Mouse (Mus musculus) hindbrain, embryonic 13.5 days (tissue): Measurements from ENCODE around the gene Adgrb3. TPM values are rescaled to one million over a fixed set of nuclear protein-coding genes. Genes with fewer than 3 reads are reported as not detected.
"Not testable (repeated sequence)": the region's sequence is repeated elsewhere in the genome, so short reads cannot be mapped to it uniquely, and the experiment has no call there.

Source experiments
- ATAC-seq: fragments of 200-750 bp; cut with Nextera tagmentation; 2 replicates; pipeline ENCODE4 v1.8.0; 2017; ENCODE audit warnings: moderate TSS enrichment; ENCODE audit not compliant: low FRiP score
- H3K27ac ChIP-seq: fragments of 300-500 bp; sonication (generic); 2 replicates; pipeline ENCODE4 v1.5.1; 2015; ENCODE audit warnings: inconsistent platforms, mild to moderate bottlenecking, moderate library complexity
- H3K27me3 ChIP-seq: fragments of 300-500 bp; sonication (generic); 2 replicates; pipeline ENCODE4 v1.6.1; 2015; ENCODE audit warnings: mild to moderate bottlenecking, inconsistent platforms
- H3K36me3 ChIP-seq: fragments of 300-500 bp; sonication (generic); 2 replicates; pipeline ENCODE4 v1.6.1; 2015; ENCODE audit warnings: mild to moderate bottlenecking, inconsistent platforms
- H3K4me1 ChIP-seq: fragments of 300-500 bp; sonication (generic); replicated peaks from 2 replicates; pipeline ENCODE4 v1.6.1; 2015; ENCODE audit warnings: inconsistent platforms
- H3K4me2 ChIP-seq: fragments of 300-500 bp; sonication (generic); 2 replicates; pipeline ENCODE4 v1.6.1; 2015; ENCODE audit warnings: inconsistent platforms, mild to moderate bottlenecking, moderate library complexity
- H3K4me3 ChIP-seq: fragments of 300-500 bp; sonication (generic); 2 replicates; pipeline ENCODE4 v1.5.1; 2015; ENCODE audit warnings: mild to moderate bottlenecking, inconsistent platforms
- H3K9ac ChIP-seq: fragments of 300-500 bp; sonication (generic); 2 replicates; pipeline ENCODE4 v1.6.1; 2015; ENCODE audit warnings: mild to moderate bottlenecking, inconsistent platforms
- H3K9me3 ChIP-seq: fragments of 300-500 bp; sonication (generic); 2 replicates; pipeline ENCODE4 v1.6.1; 2016; ENCODE audit warnings: inconsistent platforms
- WGBS: fragments of 180-500 bp; shearing (Covaris S2); methylation state at CpG from one replicate; pipeline ENCODE4 v1.1.7; 2015; 5-methylcytosine and 5-hydroxymethylcytosine counted together
- polyA plus RNA-seq: library from polyadenylated mRNA; unstranded; fragments of >200 nt; fragmentation: Nextera tagmentation; extraction: Ambion mirVana; gene quantifications from 2 replicates; pipeline ENCODE4 v1.2.1, GENCODE M21; 2015

Adgrb3 gene
- polyA plus RNA-seq, 1 experiment from 2014 or later: 41.2 TPM

DNA sequence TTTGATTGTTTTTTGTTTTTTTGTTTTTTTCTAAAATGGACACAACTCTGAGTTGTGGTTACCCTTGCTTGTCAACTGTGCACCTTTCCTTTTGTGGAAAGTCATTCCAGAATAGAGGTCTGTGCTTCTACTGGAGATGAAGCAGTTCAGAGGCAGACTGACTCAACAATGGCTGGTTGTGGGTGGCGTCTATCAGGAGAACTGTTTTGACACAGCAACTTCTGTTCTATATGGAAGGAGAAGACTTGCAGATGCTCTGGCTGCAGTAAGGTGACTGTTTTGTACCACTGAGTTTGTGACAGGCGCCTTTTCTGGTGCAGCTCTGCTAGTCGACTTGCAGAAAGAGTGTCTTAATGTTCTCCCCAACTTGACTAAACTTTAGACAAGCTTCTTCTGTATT is 768.6 kb downstream of the Adgrb3 start:
- H3K4me2 ChIP-seq: no peak overlapping the region
- no peaks in the 10 kb centered on the region for H3K4me1 ChIP-seq
- whole genome bisulfite sequencing: 95% methylated on average over 3 of the region's 3 CpGs
- no peaks in the 10 kb centered on the region for H3K27me3 ChIP-seq
- H3K4me3 ChIP-seq: no peak overlapping the region
- ATAC-seq: no peak
- H3K36me3 ChIP-seq: no peaks in the 10 kb centered on the region
- H3K9me3 ChIP-seq: no peaks in the 10 kb centered on the region
- no peak overlapping the region for H3K27ac ChIP-seq
- no peak overlapping the region for H3K9ac ChIP-seq

GRCm38 (mm10) chr1:25060191-25060590 is 769.3 kb downstream of the Adgrb3 start:
- Histone ChIP-seq H3K4me3 (no peak overlapping the region), H3K36me3 (no peaks in the 10 kb centered on the region), H3K9me3 (no peaks in the 10 kb centered on the region), H3K9ac (no peak overlapping the region), H3K4me1 (no peaks in the 10 kb centered on the region), H3K27me3 (no peaks in the 10 kb centered on the region), H3K27ac (no peak overlapping the region), H3K4me2 (no peak overlapping the region)
- 92% methylated on average over 6 of the region's 6 CpGs for WGBS
- ATAC-seq: no peak

GRCm38 (mm10) chr1:25057656-25058055 is 771.9 kb downstream of the Adgrb3 start:
- Histone ChIP-seq H3K9ac (no peak overlapping the region), H3K9me3 (no peaks in the 10 kb centered on the region), H3K4me3 (no peak overlapping the region), H3K27me3 (no peaks in the 10 kb centered on the region), H3K4me1 (no peaks in the 10 kb centered on the region), H3K27ac (no peak overlapping the region), H3K36me3 (no peaks in the 10 kb centered on the region), H3K4me2 (no peak overlapping the region)
- ATAC-seq: no peak
- WGBS: 80% methylated on average over 2 of the region's 2 CpGs

GRCm38 (mm10) chr1:25057212-25057611 is 772.3 kb downstream of the Adgrb3 start:
- Histone ChIP-seq H3K27me3 (no peaks in the 10 kb centered on the region), H3K36me3 (no peaks in the 10 kb centered on the region), H3K4me2 (no peak overlapping the region), H3K4me1 (no peaks in the 10 kb centered on the region), H3K9me3 (no peaks in the 10 kb centered on the region), H3K27ac (no peak overlapping the region), H3K4me3 (no peak overlapping the region), H3K9ac (no peak overlapping the region)
- 84% methylated on average over 6 of the region's 6 CpGs for WGBS
- no peak for ATAC-seq

GRCm38 (mm10) chr1:25042091-25042490 is 787.4 kb downstream of the Adgrb3 start:
- no peak overlapping the region for H3K4me2 ChIP-seq
- no peaks in the 10 kb centered on the region for H3K4me1 ChIP-seq
- no peak overlapping the region for H3K27ac ChIP-seq
- no peak for ATAC-seq
- no peaks in the 10 kb centered on the region for H3K36me3 ChIP-seq
- no peak overlapping the region for H3K4me3 ChIP-seq
- 76% methylated on average over 4 of the region's 4 CpGs for WGBS
- H3K9me3 ChIP-seq: no peaks in the 10 kb centered on the region; the same call in 1 of the 2 replicates
- no peaks in the 10 kb centered on the region for H3K27me3 ChIP-seq
- H3K9ac ChIP-seq: no peak overlapping the region

- ATAC-seq: peak; percentile 69; the same call in 1 of the 2 replicates
- Histone ChIP-seq H3K27ac (no peak overlapping the region), H3K9ac (no peak overlapping the region), H3K4me2 (peak overlapping the region; percentile 25; the same call in 1 of the 2 replicates), H3K4me3 (no peak overlapping the region), H3K27me3 (no peaks in the 10 kb centered on the region), H3K36me3 (no peaks in the 10 kb centered on the region), H3K9me3 (no peaks in the 10 kb centered on the region), H3K4me1 (peaks cover 11% of the 10 kb centered on the region)
- 61% methylated on average over 10 of the region's 10 CpGs for WGBS
These were observed 795.3 kb downstream of the Adgrb3 start for GRCm38 (mm10) chr1:25034161-25034560.

DNA sequence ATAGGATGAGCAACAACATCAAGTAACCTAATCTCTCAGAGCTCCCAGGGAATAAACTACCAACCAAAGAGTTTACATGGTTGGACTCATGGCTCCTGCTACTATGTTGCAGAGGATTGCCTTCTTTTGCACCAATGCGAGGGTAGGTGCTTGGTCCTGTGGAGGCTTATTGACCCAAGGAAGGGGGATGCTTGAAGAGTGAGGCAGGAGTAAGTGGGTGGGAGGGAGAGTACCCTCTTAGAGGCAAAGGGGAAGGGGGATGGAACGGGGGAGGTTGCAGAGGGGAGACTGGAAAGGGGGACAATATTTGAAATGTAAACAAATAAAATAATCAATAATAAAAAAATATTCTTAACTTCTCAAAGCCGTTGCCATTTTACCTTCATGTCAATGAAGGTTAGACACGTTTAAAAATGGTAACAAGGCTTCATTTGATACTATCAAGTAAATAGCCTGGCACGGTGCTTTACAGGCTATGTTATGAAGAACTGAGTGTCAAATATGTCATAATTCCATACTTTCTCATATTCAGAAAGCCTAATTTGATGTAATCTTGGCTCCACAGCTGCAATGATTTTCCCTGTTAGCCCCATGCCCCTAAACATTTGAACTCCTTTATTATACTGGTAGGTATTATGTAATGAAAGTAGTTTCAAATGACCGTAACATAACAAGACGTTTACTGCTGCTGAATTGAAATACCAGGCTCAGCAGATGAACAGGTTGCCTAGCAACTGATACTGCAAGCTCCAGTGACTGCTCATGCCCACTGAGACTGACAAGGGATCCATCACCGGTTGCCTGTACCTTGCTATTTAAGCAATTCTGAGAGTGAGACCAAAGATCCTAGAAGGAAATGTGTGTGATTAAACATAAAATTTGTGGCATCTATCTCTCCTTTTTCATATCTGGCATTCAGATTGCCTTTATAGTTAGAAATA is 796.1 kb downstream of the Adgrb3 start:
- Histone ChIP-seq H3K4me3 (no peak overlapping the region), H3K36me3 (no peaks in the 10 kb centered on the region), H3K9me3 (no peaks in the 10 kb centered on the region), H3K27me3 (no peaks in the 10 kb centered on the region), H3K4me2 (peak overlapping the region; percentile 25), H3K4me1 (peaks cover 11% of the 10 kb centered on the region), H3K9ac (no peak overlapping the region), H3K27ac (peak overlapping the region; percentile 14)
- ATAC-seq: peak; percentile 96
- 33% methylated on average over 8 of the region's 8 CpGs for WGBS

GRCm38 (mm10) chr1:25023156-25023555 is 806.4 kb downstream of the Adgrb3 start:
- Histone ChIP-seq H3K4me2 (no peak overlapping the region), H3K27me3 (no peaks in the 10 kb centered on the region), H3K4me1 (no peaks in the 10 kb centered on the region), H3K27ac (no peak overlapping the region), H3K36me3 (no peaks in the 10 kb centered on the region), H3K9ac (no peak overlapping the region), H3K9me3 (no peaks in the 10 kb centered on the region), H3K4me3 (no peak overlapping the region)
- ATAC-seq: no peak
- WGBS: 84% methylated on average over 3 of the region's 3 CpGs

DNA sequence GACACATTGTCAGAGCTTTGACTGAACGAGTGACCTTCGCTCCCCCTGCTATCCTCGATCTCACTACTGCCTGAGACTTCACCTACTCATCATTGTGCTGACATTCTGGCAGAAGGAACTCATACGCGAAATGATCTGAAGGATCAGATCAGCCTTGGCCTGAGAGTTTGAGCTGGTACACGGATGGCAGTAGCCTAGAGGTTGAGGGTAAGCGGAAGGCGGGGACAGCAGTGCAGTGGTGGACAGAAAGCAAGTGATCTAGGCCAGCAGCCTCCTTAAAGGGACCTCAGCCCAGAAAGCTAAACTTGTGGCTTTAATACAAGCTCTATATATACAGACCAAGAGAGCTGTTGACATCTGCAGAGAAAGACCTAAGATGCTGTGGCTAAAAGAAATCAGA is 811.7 kb downstream of the Adgrb3 start:
- H3K4me1 ChIP-seq, H3K27ac ChIP-seq, H3K4me3 ChIP-seq, ATAC-seq, H3K4me2 ChIP-seq, H3K9me3 ChIP-seq, H3K27me3 ChIP-seq, H3K9ac ChIP-seq, H3K36me3 ChIP-seq: not testable (repeated sequence)
- 90% methylated on average over 8 of the region's 8 CpGs for WGBS
